Mouse (Mus musculus) layer of hippocampus, postnatal 36 days (tissue): ENCODE data around the gene Slc9b1. TPM values are rescaled to one million over a fixed set of nuclear protein-coding genes. Genes with fewer than 3 reads are reported as not detected.
A peak's percentile ranks its signal among the peaks of the same experiment; 100 is the strongest.

Experiments used
- DNase-seq, 2 experiments: peaks; one replicate each; pipeline ENCODE4 v3.0.0; 2022
- total RNA-seq, 2 experiments: library from RNA; stranded (reverse); gene quantifications; 2 replicates each; pipeline ENCODE4 v1.2.3; 2021

The Slc9b1 gene
- total RNA-seq, 2 experiments from 2014 or later, result not detected

DNA sequence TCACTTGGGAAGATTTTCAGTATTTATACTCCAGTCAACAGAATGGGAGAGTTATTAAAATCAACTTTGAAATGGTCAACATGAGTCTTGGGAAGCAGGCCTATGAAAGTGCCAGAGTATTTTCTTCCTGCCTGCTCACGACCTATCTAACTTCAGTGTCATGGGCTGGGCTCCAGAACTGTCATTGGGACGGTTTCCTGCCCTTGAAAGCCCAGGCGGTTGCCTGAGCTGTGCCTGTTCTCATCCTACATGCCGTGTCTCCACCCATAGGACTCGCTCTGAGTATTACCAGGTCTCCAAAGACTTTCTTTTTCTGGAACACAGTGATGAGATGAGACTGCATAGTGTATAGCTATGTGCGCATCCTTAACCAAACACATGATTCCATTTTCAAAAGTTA lies 45.4 kb downstream of the Slc9b1 start:
- no peak for DNase-seq

DNA sequence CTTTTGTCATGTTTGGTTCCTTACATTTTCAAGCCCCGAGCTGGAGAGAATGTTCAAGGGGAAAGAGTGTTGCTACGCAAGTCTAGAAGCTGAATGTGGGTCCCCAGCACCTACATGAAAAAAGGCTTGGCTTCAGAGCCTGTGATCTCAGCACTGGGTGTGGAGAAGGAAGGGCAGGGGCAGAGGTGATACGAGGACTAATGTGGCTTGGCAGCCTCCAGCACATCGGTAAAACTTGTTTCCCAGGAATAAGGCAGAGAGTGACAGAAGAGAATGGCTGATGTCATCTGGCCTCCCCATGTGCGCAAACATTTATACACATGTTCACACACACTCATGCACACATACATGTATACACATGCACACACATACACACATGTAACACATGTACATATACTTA lies 47.3 kb downstream of the Slc9b1 start:
- no peak for DNase-seq

- DNase-seq, result no peak
Measured at GRCm38 (mm10) chr3:135396081-135396480, 48.3 kb downstream of the Slc9b1 start.

DNA sequence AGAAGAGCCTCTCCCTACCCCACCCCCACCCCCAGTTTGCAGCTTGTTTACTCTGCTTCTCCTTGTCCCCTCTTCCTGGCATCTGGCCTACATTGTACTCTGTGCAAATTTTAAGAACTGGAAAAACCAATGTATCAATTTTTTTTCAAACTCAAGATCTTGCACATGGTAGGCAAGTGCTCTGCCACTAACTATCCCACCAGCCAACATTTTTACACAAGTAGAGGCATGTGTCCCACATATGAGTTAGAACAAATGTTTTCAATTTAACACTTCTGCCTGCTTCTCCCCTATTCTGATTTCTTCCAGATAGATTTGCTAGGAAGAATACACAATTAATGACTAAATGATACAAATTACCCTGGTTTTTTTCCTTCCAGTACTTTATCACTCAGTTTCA lies 49.3 kb downstream of the Slc9b1 start:
- no peak for DNase-seq

GRCm38 (mm10) chr3:135402201-135402658 lies 54.4 kb downstream of the Slc9b1 start:
- peak; percentile 72 for DNase-seq

DNA sequence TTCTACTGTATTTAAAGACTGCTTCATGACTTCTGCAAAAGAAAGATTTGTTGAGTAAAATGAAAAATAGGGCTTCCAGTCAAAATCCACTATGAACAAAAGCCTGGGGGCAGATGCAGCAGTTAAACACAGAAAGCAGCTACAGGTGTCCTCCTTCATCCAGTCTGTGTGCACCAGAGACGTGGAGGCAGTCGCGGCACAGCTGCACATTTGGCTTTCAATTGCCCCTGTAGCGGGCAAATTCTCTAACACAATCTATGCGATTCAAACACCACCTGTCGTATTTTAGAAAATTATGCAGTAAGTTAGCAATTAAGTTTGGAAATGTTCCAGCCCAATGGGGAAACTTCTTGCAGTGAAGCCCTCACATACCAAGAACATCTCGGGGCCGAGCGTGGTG lies 55.4 kb downstream of the Slc9b1 start:
- no peak for DNase-seq

- no peak for DNase-seq
Measured at GRCm38 (mm10) chr3:135403856-135404255, 56.0 kb downstream of the Slc9b1 start.

DNA sequence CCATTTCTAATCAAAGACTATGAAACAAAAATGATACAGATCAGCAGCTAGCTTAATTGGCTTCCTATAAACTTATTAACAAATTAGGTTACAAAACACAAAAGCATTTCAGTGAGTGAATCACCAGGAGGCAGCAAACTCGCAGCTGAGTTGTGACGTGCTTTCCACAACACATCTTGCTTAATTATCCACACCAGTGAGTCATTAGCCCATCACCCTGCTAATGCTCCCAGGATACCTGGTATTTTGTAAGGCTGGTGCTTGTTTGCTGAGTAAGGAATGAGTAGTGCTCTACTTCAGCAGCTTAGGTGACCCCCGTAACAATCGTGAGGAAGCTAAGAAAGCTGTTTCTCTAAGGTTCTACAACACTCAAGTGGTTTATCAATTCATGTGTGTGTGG lies 56.8 kb downstream of the Slc9b1 start:
- DNase-seq, result no peak

GRCm38 (mm10) chr3:135407351-135407750 lies 59.5 kb downstream of the Slc9b1 start:
- no peak for DNase-seq

- no peak for DNase-seq
Measured at GRCm38 (mm10) chr3:135409219-135409618, 61.4 kb downstream of the Slc9b1 start.

DNA sequence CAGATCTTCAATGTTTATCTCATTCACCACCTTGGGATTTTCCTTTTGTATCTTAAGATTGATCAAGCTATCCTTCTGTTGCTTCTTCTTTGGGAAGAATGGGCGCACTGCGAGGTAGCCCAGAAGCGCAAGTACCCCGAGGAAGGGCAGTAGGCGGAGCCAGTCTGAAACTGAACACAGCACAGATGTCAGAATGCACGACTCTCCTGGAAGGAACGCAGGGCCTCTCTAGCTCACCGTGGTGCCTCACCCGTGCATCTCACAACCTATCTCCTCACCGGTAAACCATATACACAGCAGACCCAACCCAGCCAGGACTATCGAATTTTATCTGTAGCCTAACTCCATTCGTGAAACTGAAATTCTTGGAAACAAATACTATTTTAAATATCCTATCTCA lies 63.2 kb downstream of the Slc9b1 start:
- DNase-seq, result no peak

GRCm38 (mm10) chr3:135411824-135412223 lies 64.0 kb downstream of the Slc9b1 start:
- no peak for DNase-seq

GRCm38 (mm10) chr3:135417245-135417644 lies 69.4 kb downstream of the Slc9b1 start:
- DNase-seq, result no peak

- DNase-seq, result no peak
Measured at GRCm38 (mm10) chr3:135417799-135418198, 70.0 kb downstream of the Slc9b1 start.

DNA sequence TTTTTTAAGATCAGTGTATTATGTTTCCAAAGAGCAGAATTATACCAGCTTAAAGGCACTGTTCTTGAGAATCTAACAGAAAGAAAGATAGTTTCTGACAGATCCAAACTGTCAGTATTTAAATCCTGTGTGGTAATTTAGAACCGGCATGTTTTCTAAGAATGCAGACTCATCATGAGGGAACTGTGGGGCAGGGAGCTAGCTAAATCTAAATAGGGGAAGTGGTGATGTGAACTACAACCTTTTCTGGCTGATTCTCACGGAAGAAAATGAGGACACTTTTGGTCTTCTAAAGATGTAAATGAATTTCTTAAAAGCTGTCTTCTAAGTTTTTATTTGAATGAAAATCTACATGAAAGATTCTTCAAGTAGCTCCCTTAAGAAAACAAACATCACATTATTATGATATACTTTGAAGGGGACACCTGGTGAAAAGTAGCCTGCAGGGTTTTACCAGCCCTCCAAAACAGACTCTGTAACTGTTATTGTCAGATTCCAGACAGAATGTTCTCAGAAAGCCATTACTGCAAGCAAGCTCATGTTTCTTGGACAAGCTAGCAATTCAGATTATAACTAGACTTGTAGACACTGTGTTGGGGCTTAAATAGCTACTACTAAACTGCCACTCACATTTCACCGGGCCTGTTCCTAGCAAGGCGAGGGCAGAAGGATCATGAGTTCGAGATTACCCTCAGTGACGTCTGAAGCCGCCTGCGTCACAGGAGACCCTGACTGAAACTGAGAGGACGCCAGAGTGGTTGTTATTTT lies 72.9 kb downstream of the Slc9b1 start:
- no peak for DNase-seq

DNA sequence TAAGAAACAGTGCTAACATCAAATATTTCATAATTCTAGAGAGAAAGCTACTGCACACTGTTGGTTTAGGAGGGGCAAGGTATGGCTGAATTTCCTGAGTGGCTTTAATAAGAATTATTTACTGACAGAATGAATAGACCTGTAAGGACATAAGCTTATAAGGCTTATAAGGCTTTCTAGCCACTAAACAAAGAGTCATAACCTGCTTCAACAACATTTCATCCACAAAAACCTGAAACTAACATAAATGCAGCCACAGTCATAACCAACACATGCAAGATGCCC lies 73.4 kb downstream of the Slc9b1 start:
- no peak for DNase-seq

DNA sequence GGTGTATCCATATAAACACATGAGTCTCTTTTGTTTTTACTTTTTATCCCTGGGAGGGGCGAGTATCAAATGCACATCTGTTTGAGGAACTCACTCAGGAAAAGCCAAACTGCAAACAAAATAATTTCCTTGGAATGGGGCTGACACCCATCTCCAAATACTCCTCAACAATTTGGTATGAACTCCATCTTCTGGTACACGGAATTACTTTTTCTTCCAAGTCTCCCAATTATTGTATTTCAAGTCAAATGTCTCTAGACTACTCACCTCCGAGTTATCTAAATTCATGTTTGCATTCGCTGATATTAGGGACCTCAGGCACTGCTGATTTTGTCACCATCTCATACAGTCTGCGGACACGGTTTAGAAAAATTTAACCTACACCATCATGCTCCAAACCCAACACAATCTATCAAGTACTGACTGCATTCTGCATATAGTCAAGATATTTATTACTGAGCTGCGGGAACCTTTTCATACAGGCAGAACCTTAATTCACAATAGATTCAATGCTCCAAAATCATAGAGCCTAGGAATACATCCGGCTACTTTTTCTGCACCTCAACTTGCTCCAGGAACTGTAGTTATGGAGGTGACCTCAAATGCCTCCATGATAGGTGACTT lies 74.5 kb downstream of the Slc9b1 start:
- DNase-seq, result no peak

- peak; percentile 86 to 87 for DNase-seq
Measured at GRCm38 (mm10) chr3:135422856-135423607, 75.2 kb downstream of the Slc9b1 start.

- no peak for DNase-seq
Measured at GRCm38 (mm10) chr3:135423608-135424212, 75.9 kb downstream of the Slc9b1 start, which contains the start of gene Cisd2. Cisd2 (minus strand) TSS chr3:135423925.

DNA sequence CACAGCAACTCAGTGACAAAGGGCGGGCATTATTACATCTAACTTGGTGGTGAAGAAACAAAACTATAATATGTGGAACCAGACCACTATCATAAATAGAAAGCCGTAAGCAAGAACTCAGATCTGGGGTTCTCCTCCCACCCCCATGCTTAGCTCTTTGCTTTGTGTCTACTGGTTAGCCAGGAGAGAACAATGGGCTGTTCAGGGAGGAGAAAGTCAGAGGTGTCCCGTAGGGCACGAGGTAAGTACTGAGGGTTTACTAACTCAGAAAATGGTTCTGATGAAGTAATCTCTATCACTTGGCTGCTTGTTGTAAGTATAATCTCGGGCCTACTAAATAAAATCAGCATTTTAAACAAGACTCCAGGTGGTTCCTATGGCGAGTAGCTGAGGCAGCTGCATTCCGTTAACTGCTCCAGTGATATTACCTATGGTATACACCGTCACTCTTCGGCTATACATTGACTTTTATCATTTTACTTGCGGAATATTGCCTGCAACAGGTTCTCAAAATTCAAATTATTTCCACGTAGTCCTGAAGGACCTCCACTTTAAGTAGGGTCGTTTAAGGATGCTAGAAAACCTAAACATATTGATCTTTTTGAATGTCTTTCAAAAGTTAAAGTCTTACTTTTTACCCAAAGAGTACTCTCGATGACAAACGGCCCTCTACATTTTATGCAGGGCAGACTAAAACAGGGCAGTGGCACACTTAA lies 89.2 kb downstream of the Slc9b1 start:
- DNase-seq, result no peak

DNA sequence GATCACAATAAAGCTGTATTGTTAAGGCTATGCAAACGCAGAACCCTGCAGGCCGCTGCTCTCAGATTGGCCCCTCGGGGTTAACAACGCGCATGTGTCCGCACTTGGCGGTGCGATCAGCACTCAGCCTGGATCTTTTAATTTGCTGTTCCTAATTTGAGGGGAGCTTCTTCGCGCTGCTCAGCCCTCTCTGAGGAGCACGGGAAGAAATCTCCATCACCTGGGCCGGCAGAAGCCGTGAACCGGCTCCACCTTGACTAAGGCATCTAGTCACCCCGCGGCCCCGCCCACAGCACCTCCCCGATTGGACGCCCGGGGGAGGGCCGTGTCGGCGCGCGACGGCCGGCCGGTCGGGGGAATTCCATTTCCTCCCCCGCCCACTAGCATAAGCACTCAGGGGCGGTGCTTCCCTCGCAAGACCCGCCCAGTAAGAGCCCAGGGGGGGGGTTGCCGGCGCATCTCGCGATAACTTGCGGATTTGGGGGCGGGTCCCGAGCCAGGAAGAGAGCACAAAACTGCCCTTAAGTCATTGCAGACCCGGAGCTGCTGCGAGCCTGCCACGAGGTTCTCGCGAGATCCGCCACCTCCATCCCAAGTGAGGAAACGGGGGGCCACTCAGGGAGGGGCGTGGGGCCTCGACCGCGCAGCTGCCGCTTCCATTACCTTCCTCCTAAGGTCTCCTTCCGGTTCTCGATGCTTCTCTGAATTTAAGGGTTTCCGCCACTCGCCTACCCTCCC lies 90.1 kb downstream of the Slc9b1 start, which contains the start of gene Ube2d3:
Gene Ube2d3, plus strand, starts transcription at position 392 of the 738 bp plus-strand sequence.
- DNase-seq, result peak; percentile 98 to 99

DNA sequence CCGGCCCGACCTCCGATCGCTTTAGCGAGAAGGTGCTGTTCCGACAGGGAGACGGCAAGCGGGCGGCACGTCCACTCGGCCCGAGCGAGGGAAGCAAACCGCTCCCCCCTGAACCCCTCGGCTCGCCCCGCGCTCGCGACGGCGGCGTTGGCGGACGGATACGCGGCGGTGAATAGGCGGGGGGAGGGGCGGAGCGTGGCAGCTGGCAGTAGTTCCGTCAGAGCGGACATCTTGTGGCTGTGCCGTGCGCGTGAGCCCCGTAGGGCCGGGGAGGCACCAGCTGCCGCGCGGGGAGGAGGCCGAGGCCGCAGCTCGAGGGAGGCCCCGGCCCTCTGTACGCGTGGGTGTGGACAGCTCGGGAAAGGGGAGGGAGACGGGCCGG lies 90.7 kb downstream of the Slc9b1 start:
- peak; percentile 93 to 94 for DNase-seq
